8 mouse cellular contexts compared by ENCODE assay signal in genomic region chr12:57229703-57230102, GRCm38 (mm10). TPM values are rescaled to one million over a fixed set of nuclear protein-coding genes. Genes with fewer than 3 reads are reported as not detected.
DNase-seq lines count a peak whose midpoint lies in the region; ATAC-seq and TF ChIP-seq lines count a peak whose summit lies in the region.

No protein-coding gene starts in this region.

- in situ Hi-C loops in ES-E14 (cut with MboI; ENCODE audit: low sequenced_read_pairs in 2 of 2, unreplicated experiment in 2 of 2) = no loop called here

- H3K9ac ChIP-seq in heart, embryonic 12.5 days = no peak overlapping the region; the same call in 1 of the 2 replicates
- H3K9ac ChIP-seq in ES-E14 (ENCODE audit: insufficient read depth, low read depth, low read length, poor library complexity, severe bottlenecking) = peak overlapping the region; percentile 79

- DNase-seq in heart, postnatal 10 days = no peak
- no peak for DNase-seq in ES-E14 (ENCODE audit: low read depth, low spot score)
- DNase-seq in hindbrain, embryonic 10.5 days (ENCODE audit: low spot score) = no peak
- no peak for DNase-seq in adipocyte (ENCODE audit: low spot score)
- no peak for DNase-seq in B cell, adult 2 months

- no peak for ATAC-seq in heart, embryonic 12.5 days (ENCODE audit: insufficient number of reproducible peaks, low FRiP score)
- no peak for ATAC-seq in CD4-positive, CD25-positive, alpha-beta regulatory T cell, adult 4 months

- intact Hi-C loops in heart, postnatal 10 days (cut with DNase I) = no loop called here

- peak overlapping the region; percentile 71 for H3K4me2 ChIP-seq in heart, embryonic 12.5 days

- H3K79me2 ChIP-seq in macrophage (ENCODE audit: inconsistent target) = peaks cover 41% of the 10 kb centered on the region

- 25% methylated on average over 4 of the region's 4 CpGs for WGBS in heart, embryonic 12.5 days
- 41% methylated on average over 4 of the region's 4 CpGs for WGBS in hindbrain, embryonic 10.5 days
- WGBS in macrophage (ENCODE audit: missing documents) = 14% methylated on average over 4 of the region's 4 CpGs

- H3K36me3 ChIP-seq in heart, embryonic 12.5 days = peaks cover 3% of the 10 kb centered on the region; the same call in 1 of the 2 replicates
- peaks cover 1% of the 10 kb centered on the region; the same call in 1 of the 2 replicates for H3K36me3 ChIP-seq in ES-E14 (ENCODE audit: control insufficient read depth, insufficient read depth, low read length, poor library complexity, severe bottlenecking)
- H3K36me3 ChIP-seq in hindbrain, embryonic 10.5 days = peaks cover 3% of the 10 kb centered on the region
- no peaks in the 10 kb centered on the region for H3K36me3 ChIP-seq in macrophage (ENCODE audit: inconsistent target)

- H3K27me3 ChIP-seq in heart, embryonic 12.5 days (replicated peaks) = no peaks in the 10 kb centered on the region
- H3K27me3 ChIP-seq in hindbrain, embryonic 10.5 days (ENCODE audit: insufficient read depth, poor library complexity, severe bottlenecking) = no peaks in the 10 kb centered on the region

- H3K4me1 ChIP-seq in heart, embryonic 12.5 days (replicated peaks) = peaks cover 6% of the 10 kb centered on the region
- peaks cover 9 to 13% of the 10 kb centered on the region in 2 experiments for H3K4me1 ChIP-seq in ES-E14 (ENCODE audit: control insufficient read depth in 2 of 2, insufficient read depth in 2 of 2, low read length in 2 of 2, poor library complexity in 1 of 2)
- peaks cover 13% of the 10 kb centered on the region for H3K4me1 ChIP-seq in hindbrain, embryonic 10.5 days (replicated peaks)

- H3K27ac ChIP-seq in heart, embryonic 12.5 days (ENCODE audit: poor library complexity, severe bottlenecking) = peak overlapping the region; percentile 81
- H3K27ac ChIP-seq in ES-E14 (ENCODE audit: insufficient read depth, low read depth, low read length, poor library complexity, severe bottlenecking) = no peak overlapping the region
- peak overlapping the region; percentile 97 for H3K27ac ChIP-seq in hindbrain, embryonic 10.5 days
- no peak overlapping the region for H3K27ac ChIP-seq in macrophage

- peak overlapping the region; percentile 73 for H3K4me3 ChIP-seq in heart, embryonic 12.5 days
- H3K4me3 ChIP-seq in ES-E14 (ENCODE audit: insufficient read depth in 1 of 2, low read depth in 1 of 2, low read length in 2 of 2, poor library complexity in 1 of 2, severe bottlenecking in 1 of 2) (peak overlapping the region; percentile 45 to 71), macrophage (ENCODE audit: inconsistent target) (peak overlapping the region; percentile 26)
- H3K4me3 ChIP-seq in hindbrain, embryonic 10.5 days = peak overlapping the region; percentile 75

- H3K9me3 ChIP-seq in heart, embryonic 12.5 days (replicated peaks) = no peaks in the 10 kb centered on the region
- no peaks in the 10 kb centered on the region for H3K9me3 ChIP-seq in ES-E14 (ENCODE audit: control insufficient read depth, insufficient read depth, low read depth, low read length)
- H3K9me3 ChIP-seq in hindbrain, embryonic 10.5 days = no peaks in the 10 kb centered on the region

TF ChIP-seq in ES-E14, 5 proteins besides CTCF, POLR2A, EP300 and RAD21:
- TF ChIP-seq MAFK (IDR thresholded peaks at IDR 0.05; ENCODE audit: insufficient read depth, low read depth, low read length) (no peak), ZNF384 (IDR thresholded peaks at IDR 0.05; ENCODE audit: low read depth, low read length) (no peak), CHD2 (IDR thresholded peaks at IDR 0.05; ENCODE audit: low read depth, low read length) (no peak), HCFC1 (IDR thresholded peaks at IDR 0.05; ENCODE audit: borderline replicate concordance, insufficient read depth, low read length) (no peak), ZC3H11A (IDR thresholded peaks at IDR 0.05; ENCODE audit: borderline replicate concordance, low read depth, low read length) (no peak)

RNA-seq across cellular contexts. Expression of gene Prps1l3, which starts 0.5 kb away (rescaled TPM):
- polyA plus RNA-seq in heart, embryonic 12.5 days (2016; fragmentation: Nextera tagmentation; extraction: Ambion mirVana) = 40.9 and 42.1 TPM in 2 replicates
- 10 to 100 TPM; 17.8 to 22.8 TPM for total RNA-seq in heart, postnatal 10 days (2021)
- 53.3 and 71.8 TPM in 2 replicates for total RNA-seq in ES-E14 (2012; rRNA removed)
- 54.8 and 75.7 TPM in 2 replicates for polyA plus RNA-seq in hindbrain, embryonic 10.5 days (2016; fragmentation: Nextera tagmentation; extraction: Ambion mirVana)
- total RNA-seq in macrophage (2018; cell fraction: chromatin; rRNA removed) = 10 to 100 TPM in 7 of 26 experiments, 1 to 10 TPM in 19; 2.1 to 15.7 (median 5.5) TPM
- total RNA-seq in macrophage (2018; cell fraction: cytosol; rRNA removed) = 10 to 100 TPM in 24 of 26 experiments, 1 to 10 TPM in 2; 9.6 to 20.3 (median 14.0) TPM
- 10 to 100 TPM in 10 of 26 experiments, 1 to 10 TPM in 16; 3.9 to 19.4 (median 9.3) TPM for total RNA-seq in macrophage (2018; cell fraction: nucleus; rRNA removed)
- polyA plus RNA-seq in macrophage (2018) = 9.6 to 19.2 TPM (median 15.2 TPM) in 3 replicates
- polyA plus RNA-seq in CD4-positive, CD25-positive, alpha-beta regulatory T cell, adult 4 months (2017; shearing (Covaris generic)) = 10 to 100 TPM; 57.7 to 62.7 TPM

RNA-seq across cellular contexts. Expression of gene Mipol1, which starts 0.5 kb away (rescaled TPM):
- polyA plus RNA-seq in heart, embryonic 12.5 days (2016; fragmentation: Nextera tagmentation; extraction: Ambion mirVana) = 8.2 and 8.5 TPM in 2 replicates
- total RNA-seq in heart, postnatal 10 days (2021) = 1 to 10 TPM; 6.5 to 7.6 TPM
- 8.2 and 13.8 TPM in 2 replicates for total RNA-seq in ES-E14 (2012; rRNA removed)
- polyA plus RNA-seq in hindbrain, embryonic 10.5 days (2016; fragmentation: Nextera tagmentation; extraction: Ambion mirVana) = 6.7 and 8.5 TPM in 2 replicates
- total RNA-seq in macrophage (2018; cell fraction: chromatin; rRNA removed) = 10 to 100 TPM in 1 of 26 experiments, 1 to 10 TPM in 24, under 1 TPM in 1; 0.59 to 10.2 (median 5.8) TPM
- total RNA-seq in macrophage (2018; cell fraction: cytosol; rRNA removed) = 1 to 10 TPM in 19 of 26 experiments, under 1 TPM in 7; 0.76 to 2.6 (median 1.1) TPM
- total RNA-seq in macrophage (2018; cell fraction: nucleus; rRNA removed) = 1 to 10 TPM in 24 of 26 experiments, under 1 TPM in 2; 0.83 to 9.6 (median 3.0) TPM
- polyA plus RNA-seq in macrophage (2018) = 0.73 to 1.6 TPM (median 1.4 TPM) in 3 replicates
- 10 to 100 TPM; 14.8 to 16.0 TPM for polyA plus RNA-seq in CD4-positive, CD25-positive, alpha-beta regulatory T cell, adult 4 months (2017; shearing (Covaris generic))

RNA-seq across cellular contexts. Expression of gene Slc25a21, which starts 32.4 kb away (rescaled TPM):
- polyA plus RNA-seq in heart, embryonic 12.5 days (2016; fragmentation: Nextera tagmentation; extraction: Ambion mirVana) = 0.58 and 1.2 TPM in 2 replicates
- total RNA-seq in heart, postnatal 10 days (2021) = under 1 TPM; 0.12 TPM
- total RNA-seq in ES-E14 (2012; rRNA removed) = 0.21 and 0.54 TPM in 2 replicates
- polyA plus RNA-seq in hindbrain, embryonic 10.5 days (2016; fragmentation: Nextera tagmentation; extraction: Ambion mirVana) = 1.3 and 3.3 TPM in 2 replicates
- total RNA-seq in macrophage (2018; cell fraction: chromatin; rRNA removed) = not detected
- not detected for total RNA-seq in macrophage (2018; cell fraction: cytosol; rRNA removed)
- total RNA-seq in macrophage (2018; cell fraction: nucleus; rRNA removed) = not detected
- polyA plus RNA-seq in macrophage (2018) = not detected in 3 replicates
- polyA plus RNA-seq in CD4-positive, CD25-positive, alpha-beta regulatory T cell, adult 4 months (2017; shearing (Covaris generic)) = not detected

Comparison
In these comparisons a context has a peak if more than half of its experiments do, and no peak if none do; other contexts are left out.
1. H3K27ac ChIP-seq: peak in heart, embryonic 12.5 days (single experiment) and hindbrain, embryonic 10.5 days (single experiment); none in ES-E14 (single experiment) and macrophage (single experiment).
2. Peak in every context shown above with its lines, with median percentiles within 50 percentile points of each other: H3K4me3 ChIP-seq.